Mouse (Mus musculus) common myeloid progenitor, adult 5-6 weeks (primary cell): ENCODE measurements around the gene Gm28230. TPM values are rescaled to one million over a fixed set of nuclear protein-coding genes. Genes with fewer than 3 reads are reported as not detected.

Experiments used
- ATAC-seq: replicated peaks from 2 replicates; pipeline ENCODE4 v1.8.0; 2016; ENCODE audit warnings: low read depth, mild to moderate bottlenecking, moderate TSS enrichment, inconsistent platforms; ENCODE audit not compliant: poor library complexity, severe bottlenecking
- total RNA-seq: library from RNA; stranded (forward); fragments of 200-1000, 187-1606 nt; gene quantifications from 2 replicates; pipeline ENCODE4 v1.2.3, GENCODE M21; 2017

Gene Gm28230
- total RNA-seq, 1 experiment from 2014 or later = not detected

DNA sequence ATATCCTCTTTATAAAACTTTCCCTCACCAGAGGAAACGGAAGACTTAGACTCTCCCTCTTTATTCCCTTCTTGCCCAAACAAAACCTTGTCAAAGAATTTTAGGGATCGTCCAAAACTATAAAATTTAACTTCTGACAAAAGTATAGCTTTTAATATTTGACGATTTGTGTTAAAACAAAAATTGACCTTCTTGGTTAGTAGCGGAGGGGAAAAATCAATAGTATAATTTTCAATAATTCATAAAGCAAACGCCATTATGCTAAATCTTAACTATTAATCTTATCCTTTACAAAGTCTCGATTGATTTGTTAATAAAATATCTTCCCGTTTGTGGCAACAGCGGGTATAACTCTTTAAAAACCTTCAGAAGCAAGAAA, 36.2 kb upstream of the Gm28230 start:
- no peak for ATAC-seq

DNA sequence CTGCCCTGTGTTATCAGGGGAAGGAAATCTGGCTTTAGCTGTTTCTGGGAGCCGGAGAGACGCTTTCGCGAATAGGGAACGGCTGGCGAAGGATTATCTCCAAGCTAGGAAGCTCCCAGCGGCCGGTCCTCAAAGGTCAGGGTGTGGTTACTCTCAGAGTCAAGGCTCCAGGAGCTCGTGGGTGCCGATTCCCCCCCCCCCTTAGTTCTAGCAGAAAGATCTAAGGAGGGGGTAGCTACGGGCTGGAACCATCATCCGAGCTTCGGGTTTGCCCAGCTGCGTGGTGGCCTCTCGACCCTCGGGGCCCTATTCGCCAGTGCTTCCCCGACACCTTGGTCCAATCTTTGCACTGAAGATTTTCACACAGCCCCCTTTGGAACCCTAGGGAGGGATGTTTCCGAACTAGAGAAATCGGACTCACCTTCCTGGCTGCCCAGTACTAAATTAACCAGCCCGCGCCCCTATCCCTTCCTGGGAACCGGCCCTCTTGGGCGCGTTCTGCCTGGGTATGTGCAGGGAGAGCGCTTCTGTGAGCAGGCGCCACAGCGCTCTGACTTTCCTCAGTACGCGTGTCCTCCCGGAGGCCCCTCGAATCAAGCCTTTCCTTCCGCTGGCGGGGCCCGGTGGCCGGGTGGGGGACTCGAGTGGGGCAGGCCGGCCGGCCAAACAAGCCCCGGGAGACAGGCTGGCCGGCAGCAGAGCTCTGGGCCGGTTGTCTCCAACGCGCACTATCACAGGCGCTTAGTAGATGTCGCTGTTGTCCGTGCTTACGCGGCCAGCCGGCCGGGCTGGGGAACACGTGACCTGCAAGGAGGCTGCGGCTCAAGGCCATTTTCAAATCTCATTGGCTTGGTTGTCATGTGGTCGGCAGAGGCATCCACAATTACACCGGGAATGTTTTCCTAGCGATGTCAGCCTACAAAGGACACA, 35.2 kb upstream of the Gm28230 start, which contains the start of gene Hoxd10:
Hoxd10 (plus strand) TSS at position 903 of the 930 bp plus-strand sequence.
- no peak for ATAC-seq

DNA sequence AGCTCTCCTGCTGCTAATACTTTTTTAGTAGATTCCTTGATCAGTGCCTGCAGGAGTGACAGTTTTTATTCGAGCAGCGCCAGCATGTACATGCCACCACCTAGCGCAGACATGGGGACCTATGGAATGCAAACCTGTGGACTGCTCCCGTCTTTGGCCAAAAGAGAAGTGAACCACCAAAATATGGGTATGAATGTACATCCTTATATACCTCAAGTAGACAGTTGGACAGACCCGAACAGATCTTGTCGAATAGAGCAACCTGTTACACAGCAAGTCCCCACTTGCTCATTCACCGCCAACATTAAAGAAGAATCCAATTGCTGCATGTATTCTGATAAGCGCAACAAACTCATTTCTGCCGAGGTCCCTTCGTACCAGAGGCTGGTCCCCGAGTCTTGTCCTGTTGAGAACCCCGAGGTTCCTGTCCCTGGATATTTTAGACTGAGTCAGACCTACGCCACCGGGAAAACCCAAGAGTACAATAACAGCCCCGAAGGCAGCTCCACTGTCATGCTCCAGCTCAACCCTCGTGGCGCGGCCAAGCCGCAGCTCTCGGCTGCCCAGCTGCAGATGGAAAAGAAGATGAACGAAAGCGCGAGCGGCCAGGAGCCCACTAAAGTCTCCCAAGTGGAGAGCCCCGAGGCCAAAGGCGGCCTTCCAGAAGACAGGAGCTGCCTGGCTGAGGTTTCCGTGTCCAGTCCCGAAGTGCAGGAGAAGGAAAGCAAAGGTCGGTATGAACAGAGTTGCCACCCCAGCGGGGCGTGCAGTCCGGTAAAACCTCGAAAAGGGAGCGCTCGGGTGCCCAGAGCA, 34.3 kb upstream of the Gm28230 start:
- no peak for ATAC-seq

DNA sequence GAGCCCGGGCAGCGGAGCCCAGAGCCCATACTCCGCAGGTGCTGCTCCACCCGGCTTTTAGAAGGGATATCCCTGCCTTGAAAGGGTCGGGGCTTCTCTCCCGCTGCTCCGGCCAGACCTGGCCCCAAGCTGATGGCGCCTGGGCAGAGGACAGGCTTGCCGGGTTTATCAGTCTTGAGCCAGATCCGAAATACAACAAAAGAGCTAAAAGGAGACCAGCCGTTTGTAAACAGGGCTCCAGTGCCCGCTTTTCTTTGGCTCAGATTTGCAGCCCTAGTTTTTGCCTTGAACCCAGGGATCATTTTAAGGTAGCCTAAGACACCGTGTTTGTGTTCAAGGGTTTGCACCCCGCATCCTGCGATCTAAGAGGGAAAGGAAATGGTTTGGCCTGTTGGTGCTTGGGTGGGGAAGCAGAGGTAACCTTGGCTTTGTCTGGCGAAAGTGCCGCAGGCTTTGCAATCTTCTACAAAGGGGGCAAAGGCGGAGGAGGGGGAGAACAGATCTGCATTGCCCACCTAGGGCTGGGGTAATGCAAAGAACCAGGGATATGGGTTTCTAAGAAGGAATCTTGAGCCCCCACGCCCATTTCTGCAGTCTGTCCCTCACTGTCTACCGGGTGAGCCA, 33.6 kb upstream of the Gm28230 start:
- no peak for ATAC-seq

DNA sequence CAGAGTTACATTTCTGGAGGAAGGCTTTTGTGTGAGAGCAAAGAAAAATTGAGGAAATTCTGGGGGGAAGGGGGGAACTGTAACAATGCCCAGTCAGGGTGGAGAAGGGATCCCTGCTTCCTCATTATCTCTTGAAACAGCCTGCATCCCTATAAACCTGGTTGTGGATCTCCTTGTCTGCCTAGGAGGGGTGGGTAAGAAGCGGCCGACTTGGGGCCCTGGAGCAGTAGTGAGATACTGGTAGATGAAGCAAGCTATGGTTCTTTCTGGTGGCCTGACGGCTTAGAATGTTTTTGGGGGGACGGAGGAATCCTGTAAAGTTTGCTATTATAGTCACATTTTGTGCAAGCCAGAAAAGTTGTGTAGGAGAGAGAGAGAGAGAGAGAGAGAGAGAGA, 33.1 kb upstream of the Gm28230 start:
- no peak for ATAC-seq

DNA sequence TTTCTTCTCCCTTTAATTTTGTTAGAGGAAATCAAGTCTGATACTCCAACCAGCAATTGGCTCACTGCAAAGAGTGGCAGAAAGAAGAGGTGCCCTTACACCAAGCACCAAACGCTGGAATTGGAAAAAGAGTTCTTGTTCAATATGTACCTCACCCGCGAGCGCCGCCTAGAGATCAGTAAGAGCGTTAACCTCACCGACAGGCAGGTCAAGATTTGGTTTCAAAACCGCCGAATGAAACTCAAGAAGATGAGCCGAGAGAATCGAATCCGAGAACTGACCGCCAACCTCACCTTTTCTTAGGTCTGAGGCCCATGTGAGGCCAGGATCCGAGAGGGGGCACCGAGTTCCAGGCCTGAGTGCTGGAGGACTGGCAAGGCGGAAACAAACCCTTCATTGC, 32.5 kb upstream of the Gm28230 start:
- ATAC-seq = no peak

DNA sequence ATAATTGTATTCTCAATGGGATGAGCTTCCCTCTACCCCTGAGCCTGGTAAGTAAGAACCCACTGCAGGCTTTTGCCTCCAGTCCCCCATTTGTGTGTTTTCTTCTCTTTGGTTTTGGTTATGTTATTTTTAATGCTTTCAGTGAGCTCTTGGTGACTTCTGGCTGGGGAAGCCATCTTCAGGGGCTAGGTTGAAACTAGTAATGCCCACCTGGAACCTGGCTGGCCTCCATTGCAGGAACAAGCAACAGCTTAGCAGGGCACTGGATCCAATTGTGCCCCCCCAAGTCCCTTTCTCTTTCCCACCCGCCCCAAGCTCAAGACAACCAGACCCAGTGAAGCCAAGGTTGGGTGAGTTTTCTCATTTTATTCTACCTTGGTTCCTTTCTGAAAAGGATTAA, 31.1 kb upstream of the Gm28230 start:
- no peak for ATAC-seq

DNA sequence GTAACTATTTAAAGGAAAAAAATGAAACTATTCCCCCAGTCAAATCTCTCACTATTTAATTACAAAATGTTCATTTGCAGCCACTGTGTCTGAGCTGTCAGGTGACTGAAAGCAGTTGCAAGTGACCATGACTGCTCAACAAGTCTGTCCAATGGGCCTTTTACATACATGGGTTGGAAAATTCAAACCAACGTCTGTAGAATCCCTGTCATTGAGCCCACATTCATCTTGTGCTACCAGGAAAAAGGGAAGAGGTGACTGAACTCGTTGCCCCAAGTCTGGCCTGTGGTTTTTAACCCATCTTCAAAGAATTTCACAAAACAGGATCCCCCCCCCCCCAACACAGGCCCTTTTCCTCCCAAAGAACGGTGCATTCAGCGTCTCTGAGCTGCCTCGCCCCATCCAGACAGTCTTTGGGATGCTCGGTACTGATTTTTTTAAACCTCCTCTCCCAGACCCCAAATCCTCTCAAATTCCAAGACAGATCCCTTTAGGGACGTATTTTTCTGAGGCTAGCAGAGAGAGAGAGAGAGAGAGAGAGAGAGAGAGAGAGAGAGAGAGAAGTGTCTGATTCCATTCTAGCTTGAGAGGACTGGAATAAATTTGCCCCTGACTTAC, 30.6 kb upstream of the Gm28230 start:
- no peak for ATAC-seq

DNA sequence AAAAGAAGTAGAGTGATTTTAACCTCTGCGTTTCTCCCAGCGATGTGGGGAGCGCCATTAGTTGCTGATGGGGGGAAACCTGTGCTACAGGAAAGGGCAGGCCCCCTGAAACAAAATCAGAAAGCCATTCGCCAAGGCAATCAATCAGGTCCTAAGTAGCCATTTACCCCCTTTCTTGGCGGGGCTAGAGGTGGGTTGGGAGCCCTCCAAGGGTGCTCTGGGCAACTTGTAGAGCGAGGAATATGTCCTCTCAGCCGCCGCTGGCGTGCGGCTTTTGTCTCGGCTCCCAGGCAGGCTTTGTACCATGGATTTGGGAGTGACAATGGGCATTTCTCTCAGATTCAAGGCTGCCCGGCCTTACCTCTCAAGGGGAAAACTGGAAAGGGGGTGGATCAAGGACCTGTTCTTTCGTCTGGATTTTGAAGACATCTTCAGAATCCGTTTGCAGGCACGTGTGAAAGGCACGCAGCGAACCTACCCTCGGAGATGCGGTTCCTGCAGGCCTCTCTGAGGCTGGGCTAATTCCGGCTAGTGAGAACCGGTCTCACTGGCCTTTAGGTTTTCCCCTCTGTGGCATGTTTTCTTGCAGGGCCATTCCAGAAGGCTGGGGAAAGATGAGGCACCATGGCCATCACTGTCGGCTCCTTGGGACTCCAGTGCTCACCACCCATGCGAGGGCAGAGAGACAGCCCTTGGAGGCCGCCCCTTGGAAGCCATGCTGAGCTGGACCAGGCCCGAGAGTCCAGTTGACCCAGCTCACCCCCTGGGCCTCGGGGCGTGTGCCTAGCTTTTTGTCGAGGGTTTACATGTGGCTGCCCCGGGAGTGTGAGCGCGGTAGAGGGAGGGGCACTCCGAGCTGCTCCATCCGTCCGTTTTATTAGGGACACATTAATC, 29.8 kb upstream of the Gm28230 start:
- no peak for ATAC-seq

DNA sequence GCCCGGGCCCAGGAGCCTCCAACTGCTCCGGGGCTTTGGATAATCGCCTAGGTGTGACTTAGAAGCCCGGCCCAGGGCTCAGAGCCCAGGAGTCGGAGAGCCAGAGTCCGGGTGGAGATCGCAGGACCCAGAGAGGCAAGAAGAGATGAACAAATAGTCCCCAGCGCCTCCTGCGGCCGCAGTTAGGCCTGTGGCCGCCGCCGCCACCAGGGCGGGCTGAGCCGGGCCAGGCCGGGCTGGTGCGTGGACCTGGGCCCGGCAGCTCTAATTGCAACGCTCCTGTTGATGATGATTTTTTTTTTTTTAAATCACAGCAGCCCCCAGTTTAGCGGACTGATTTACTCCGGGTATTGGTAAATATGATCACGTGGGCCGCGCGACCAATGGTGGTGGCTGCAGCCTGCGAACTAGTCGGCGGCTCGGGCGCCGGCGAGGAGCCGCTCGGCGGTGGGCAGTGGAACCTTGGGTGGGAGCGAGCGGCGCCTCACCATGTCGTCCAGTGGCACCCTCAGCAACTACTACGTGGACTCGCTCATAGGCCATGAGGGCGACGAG, 28.9 kb upstream of the Gm28230 start, which contains the start of gene Hoxd9:
Hoxd9 (plus strand) TSS at position 161 of the 555 bp plus-strand sequence.
- ATAC-seq = 0 out of 2 replicates have a peak, but pooled peaks have one; percentile 33

DNA sequence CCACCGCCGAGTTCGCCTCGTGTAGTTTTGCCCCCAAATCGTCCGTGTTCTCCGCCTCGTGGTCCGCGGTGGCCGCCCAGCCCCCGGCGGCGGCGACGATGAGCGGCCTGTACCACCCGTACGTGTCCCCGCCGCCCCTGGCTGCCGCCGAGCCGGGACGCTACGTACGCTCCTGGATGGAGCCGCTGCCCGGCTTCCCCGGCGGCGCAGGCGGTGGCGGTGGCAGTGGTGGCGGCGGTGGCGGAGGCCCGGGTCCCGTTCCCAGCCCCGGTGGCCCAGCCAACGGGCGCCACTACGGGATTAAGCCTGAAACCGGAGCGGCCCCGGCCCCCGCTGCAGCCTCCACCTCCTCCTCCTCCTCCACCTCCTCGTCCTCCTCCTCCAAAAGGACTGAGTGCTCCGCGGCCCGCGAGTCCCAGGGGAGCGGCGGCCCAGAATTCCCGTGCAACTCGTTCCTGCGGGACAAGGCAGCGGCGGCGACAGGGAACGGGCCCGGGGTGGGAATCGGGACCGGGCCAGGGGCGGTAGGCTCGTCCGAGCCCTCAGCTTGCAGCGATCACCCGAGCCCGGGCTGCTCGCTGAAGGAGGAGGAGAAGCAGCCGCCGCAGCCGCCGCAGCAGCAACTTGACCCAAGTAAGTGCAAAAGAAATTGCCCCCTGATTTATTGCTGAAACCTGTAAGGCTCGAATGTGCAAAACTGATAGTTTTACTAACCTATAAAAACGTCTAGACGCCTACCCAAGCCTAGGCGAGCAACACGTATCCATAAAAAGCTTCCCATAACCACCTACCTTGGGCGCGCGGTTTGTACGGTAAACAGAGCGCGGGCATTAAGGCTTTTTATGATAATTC, 28.1 kb upstream of the Gm28230 start:
- ATAC-seq = no peak

DNA sequence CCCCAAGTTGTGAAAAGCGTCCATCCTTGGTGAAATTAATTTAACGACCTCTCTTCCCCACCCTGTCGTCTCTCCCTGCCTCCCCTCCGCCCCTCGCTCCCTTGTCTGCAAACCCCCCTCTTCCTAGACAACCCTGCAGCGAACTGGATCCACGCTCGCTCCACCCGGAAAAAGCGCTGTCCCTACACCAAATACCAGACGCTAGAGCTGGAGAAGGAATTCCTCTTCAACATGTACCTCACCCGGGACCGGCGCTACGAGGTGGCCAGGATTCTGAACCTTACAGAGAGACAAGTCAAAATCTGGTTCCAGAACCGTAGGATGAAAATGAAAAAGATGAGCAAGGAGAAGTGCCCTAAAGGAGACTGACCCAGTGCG, 27.5 kb upstream of the Gm28230 start:
- ATAC-seq = no peak

DNA sequence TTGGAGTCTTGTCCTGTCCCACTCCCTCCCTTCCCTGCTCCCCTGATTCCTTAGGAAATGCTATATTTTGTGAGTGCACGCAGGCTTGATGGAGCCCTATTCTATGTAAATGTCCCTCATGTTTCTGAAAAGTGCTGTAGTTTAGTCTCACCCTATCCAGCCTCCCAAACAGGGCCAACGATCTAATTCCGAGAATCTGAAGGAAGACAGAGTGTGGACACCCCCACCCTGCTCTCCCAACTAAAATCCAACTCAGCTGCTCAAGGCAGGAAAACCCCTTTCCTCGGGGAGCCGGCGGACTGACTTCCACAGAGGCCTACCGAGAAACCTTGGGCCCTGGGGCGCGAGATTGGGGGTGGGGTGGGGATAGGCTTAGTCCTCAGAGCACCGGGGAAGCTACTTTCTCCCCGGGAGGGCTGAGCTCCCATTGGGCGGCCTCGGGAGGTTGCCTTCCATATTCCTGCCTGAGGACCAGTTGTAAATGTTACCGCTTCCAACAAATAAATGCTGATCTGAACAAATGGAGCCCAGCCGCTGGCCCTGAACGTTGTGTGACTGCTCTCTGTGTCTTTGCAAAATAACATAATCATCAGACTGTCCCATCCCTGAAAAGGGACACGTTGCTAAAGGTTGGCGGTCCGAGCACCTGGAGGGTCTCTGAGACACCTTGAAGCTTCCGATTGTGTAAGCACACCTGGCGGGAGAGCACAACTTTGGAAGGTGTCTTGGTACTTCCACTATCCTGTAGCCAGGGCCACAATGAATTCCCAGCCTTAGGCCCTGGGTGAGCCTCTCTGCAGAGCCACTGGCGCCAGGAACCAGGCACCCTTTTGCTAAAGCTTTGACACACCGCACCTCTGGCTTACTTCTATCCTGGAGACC, 26.6 kb upstream of the Gm28230 start:
- ATAC-seq = no peak

DNA sequence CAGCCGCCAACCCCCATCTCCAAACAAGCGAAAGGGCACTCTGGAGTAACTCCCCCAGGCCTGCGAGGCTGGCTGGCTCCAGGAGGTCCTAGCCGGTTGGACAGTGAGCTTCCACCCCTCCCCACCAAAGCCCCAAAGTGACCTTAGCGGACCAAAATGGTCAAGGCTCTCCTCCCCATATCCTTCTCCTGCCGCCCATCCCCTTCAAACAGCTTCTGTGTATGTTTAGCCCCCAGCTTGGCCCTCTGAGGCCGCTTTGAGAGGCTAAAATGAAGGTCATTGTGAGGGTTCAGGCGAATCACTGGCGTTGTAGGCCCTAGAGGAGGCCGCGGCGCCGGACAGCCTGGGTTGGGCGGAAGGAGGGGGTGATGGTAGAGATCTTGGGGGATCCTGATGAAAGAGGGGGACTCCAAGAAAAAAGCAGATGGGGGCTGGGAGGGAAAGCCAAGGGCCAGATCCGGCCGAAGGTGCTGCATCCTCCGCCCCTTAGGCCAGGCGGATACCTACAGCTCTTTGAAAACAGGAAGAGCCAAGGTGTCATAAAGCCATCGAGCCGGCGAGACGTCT, 25.9 kb upstream of the Gm28230 start:
- no peak for ATAC-seq

DNA sequence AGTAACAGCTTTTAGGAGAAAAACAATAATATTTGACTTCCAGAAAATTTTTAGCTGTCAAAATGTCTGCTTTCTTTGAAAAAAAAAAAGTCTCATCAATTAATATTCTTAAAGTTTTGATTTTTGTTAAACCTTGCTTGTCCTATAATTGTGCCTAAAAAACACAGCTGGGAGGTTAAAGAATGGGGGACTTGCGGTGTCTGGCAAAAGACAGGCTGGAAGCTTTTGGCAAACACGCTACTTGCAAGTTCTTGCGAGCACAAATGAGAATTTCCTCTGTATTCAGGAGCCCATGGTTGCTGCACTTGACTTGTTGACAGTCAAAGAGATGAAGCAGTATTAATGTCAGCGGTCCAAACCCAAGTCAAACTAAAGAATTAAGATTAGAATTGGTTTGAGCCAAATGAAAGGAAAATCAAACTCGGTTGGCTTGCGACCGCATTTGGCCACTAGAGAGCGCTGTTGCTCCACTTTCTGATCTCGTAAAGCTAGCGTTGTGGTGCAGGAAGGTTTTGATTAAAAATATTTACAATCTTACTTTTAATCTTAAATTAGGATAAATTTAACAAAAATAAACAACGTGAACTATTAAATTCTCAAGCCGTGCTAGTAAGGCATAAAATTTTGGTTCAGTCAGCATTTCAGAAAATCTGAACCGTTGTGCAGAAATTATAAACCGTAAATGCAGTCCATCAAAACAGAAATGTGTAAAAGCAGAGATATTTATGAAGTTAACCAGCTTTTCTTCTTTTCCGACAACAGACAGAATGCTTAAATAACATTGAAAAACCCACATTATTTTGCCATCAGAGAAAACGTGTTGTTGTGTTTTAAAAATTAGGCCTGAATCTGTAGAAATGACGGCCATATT, 24.3 kb upstream of the Gm28230 start:
- peak; percentile 31; the same call in 1 of the 2 replicates for ATAC-seq

DNA sequence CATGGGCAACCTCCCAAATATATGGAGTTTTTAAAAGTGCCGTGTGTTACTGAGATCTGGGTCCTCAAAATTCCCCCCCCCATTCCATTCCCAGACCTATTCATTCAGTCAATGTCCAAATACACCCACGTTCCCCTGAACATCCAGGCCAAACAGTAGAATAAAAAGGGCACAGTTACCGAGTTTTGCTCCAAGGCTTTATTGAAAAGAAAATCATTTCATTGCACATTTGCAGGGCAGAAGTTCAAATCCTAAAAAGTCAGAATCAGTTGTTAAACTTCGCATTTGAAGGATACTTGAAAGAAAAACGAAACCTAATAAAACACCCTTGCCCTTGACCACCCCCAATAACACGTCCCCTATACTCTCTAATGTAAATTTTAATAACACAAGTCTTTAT, 23.7 kb upstream of the Gm28230 start:
- no peak for ATAC-seq
